Mouse (Mus musculus) MEL-GATA-1-ER (cell line): ENCODE measurements around the gene Hist2h3c1.
"Not testable (repeated sequence)": the region's sequence is repeated elsewhere in the genome, so short reads cannot be mapped to it uniquely, and the experiment has no call there.

Source experiments
- DNase-seq: peaks from one replicate; pipeline ENCODE4 v3.0.0-alpha.2; 2012; ENCODE audit warnings: low read depth; ENCODE audit errors: extremely low read depth

Gene Hist2h3c1

DNA sequence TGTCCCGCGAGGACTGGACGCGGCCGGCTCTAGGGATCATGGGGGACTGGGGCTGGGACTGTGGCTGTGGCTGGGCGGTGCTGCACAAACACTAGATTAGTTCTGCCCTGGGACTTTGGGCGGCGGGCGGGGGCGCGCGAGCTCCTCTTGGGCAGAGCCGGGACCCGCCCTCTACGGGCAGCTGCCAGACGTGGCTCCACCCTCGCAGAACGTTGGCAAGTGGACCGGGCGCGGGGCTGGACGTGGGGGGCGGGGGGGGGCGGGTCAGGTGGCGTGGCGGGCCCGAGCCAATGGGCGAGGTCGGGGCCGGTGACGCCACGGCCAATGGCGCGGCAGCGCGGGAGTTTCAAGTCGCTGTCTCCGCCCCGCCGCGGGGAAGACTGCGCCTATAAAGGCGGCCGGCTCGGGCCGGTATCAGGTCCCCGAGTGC lies at the start of gene Hist2h3c1:
Hist2h3c1 (plus strand) TSS at position 259 of the 430 bp plus-strand sequence.
- DNase-seq: not testable (repeated sequence)

DNA sequence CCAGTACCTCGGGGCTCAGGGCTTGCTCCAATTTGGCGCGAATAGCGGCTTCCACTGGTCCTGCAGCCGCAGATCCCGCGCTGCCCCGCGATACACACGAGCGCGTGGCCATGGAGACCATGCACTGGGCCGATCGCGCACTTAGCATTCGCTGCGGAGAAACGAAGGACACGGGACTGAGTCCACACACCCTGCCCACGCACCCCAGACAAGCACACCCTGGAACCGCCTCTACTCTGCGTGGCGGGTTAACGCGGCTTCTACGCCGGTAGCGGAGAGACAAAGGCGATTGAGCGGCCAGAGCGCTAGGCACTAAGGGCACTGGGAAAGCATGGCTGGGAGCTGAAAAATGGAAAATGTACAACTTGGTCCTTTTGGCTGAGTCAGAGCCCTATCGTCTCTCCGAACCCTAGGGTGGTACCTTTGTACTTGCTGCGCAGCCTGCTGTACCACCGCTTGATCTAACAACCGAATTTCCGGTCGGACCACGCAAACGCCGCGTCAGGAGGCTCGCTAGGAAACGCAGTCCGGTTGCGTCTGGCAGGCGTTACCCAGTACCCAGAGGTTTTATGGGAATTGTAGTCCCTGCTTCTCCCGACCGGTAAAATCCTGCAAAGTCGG lies 49.2 kb upstream of the Hist2h3c1 start:
- DNase-seq: peak; percentile 99

DNA sequence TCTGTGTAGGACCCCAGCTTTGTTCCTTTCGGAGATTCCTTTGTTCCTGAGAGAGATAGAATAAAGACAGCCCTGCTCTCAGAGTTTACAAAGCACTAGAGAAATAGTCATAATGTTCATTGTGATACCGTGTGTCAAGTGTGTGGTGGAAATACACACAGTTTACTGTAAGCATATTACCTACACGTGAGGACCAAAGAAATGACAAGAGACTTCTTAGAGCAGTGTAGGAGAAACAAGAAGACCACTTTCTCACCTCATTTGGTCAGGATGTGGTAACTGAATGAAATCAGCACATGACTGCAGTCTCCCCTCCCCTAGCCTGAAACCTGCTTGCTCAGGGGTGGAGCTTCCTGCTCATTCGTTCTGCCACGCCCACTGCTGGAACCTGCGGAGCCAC lies 48.3 kb upstream of the Hist2h3c1 start:
- peak; percentile 90 for DNase-seq

DNA sequence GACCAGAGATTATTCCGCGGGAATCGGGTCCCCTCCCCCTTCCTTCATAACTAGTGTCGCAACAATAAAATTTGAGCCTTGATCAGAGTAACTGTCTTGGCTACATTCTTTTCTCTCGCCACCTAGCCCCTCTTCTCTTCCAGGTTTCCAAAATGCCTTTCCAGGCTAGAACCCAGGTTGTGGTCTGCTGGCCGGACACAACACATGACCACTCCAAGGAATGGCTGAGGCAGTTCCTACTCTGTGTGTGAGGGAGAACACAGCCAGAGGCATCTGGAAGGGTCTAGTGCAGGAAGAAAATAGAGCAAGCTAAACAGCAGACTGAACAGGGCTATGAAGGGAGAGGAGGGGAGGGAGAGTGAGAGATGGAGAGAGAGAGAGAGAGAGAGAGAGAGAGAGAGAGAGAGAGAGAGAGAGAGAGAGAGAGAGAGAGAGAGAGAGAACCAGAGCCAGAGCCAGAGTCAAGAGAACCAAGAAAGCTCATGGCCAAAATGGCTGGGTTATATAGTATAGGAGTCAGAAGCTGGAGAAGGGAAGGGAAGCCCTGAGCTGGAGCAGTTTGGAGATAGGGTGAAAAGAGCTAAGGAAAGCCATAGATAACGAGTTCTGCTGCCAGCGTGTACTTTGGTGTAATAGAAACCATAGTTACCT lies 47.8 kb upstream of the Hist2h3c1 start:
- DNase-seq: not testable (repeated sequence)

DNA sequence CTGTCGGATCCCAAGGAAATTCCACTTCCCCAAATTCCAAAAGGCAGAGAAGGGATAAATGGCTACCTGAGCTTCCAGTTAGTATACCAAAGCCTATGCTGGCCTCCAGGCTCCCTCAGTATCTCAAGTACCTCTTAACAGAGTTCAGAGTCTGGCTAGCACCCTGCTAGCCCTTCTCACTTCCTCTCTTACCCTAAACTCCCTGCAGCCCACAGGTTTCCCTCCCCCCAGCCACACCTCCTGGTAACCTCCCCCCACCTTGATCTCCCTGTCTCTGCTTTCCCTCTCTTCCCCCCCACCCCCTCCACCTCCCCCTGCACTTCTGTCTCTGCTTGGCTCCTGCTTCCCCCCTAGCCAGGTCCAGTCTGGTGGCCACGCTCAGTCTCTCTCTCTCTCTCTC lies 46.8 kb upstream of the Hist2h3c1 start:
- DNase-seq: no peak

DNA sequence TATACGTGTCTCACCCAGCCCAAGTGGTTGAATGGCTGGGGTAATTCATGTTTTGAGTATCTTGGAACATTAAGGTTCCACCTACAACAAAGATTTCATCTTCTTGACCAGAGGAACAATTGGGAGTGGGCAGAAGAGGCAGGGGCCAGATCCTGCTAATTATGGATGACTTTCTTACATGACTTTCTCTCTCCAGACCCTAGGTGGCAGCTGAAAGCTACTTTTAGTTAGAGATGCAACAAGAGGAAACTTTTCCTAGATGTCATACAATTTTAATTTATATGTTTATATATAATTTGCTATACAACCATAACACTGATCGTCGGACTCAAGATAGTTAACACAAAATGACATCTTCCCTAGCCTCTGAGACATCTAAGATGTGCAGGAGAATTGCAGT lies 38.7 kb upstream of the Hist2h3c1 start:
- no peak for DNase-seq

DNA sequence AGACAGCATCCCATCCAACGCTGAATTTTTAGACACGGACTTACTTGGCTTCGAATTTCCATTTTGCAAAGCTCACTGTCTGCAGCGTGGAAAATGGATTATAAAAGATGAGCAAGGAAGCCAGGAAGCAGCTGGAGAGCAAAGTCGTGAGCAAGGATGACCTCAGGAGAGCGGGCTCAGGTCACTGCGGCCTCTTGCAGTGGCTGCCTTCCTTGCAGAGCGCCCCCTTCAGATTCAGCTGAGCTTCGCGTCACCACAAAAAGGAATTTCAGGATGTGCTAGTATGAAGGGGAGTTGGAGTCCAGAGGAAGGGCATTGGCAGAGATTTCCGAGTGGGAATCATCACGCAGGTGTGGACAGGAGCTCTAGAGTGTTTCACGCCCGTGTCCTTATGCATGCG lies 37.2 kb upstream of the Hist2h3c1 start:
- no peak for DNase-seq

DNA sequence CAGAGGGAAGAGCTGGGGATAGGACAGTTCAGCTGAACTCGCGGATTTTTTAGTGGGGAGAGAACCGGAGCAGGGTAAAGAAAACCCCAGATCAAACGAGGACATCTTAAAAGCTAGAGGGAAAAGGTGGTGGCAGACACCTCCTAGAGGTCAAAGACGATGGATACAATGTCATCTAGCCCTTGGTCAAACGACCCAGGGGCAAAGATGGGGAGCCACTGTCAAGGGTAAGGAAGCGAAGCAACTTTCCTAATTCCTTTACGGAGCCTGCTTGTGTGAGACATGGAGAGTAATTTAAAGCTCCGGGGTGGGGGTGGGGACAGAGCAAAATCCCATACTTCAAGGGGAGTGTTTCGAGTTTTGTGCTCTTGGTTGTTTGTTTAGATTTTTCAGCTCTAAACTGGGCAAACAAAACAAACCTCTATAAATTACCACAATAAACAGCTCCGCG lies 27.3 kb upstream of the Hist2h3c1 start:
- DNase-seq: peak; percentile 67

DNA sequence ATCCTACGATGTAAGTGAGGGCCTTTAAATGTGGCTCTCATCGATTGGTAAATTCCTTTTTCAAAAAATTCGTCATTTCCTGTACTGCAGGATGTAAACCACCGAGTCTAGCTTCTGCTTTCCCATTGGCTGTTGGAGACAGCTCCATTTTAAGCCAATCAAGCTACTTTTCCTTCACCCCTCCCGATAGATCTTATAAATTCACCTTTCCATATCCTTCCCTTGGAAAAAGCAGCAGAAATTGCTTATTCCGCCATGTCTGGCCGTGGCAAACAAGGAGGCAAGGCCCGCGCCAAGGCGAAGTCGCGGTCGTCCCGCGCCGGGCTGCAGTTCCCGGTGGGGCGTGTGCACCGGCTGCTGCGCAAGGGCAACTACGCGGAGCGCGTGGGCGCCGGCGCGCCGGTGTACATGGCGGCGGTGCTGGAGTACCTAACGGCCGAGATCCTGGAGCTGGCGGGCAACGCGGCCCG lies 26.8 kb upstream of the Hist2h3c1 start, which contains the start of the genes Bola1 and Hist2h2ab:
Bola1 (minus strand) TSS at position 49 of the 470 bp plus-strand sequence.
Hist2h2ab (plus strand) TSS at position 205 of the 470 bp plus-strand sequence.
- DNase-seq: peak; percentile 100

DNA sequence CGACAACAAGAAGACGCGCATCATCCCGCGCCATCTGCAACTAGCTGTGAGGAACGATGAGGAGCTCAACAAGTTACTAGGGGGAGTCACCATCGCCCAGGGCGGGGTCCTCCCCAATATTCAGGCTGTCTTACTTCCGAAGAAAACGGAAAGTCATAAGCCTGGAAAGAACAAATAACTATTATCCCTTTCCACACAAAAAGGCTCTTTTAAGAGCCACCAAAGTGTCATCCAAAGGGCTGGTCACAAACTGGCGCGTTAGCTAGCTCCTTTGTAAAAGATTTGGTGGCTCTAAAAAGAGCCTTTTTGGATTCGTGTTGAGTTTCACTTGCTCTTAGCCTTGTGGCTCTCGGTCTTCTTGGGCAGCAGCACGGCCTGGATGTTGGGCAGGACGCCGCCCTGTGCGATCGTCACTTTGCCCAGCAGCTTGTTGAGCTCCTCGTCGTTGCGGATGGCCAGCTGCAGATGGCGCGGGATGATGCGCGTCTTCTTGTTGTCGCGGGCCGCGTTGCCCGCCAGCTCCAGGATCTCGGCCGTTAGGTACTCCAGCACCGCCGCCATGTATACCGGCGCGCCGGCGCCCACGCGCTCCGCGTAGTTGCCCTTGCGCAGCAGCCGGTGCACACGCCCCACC lies 26.2 kb upstream of the Hist2h3c1 start:
- peak; percentile 82 for DNase-seq

DNA sequence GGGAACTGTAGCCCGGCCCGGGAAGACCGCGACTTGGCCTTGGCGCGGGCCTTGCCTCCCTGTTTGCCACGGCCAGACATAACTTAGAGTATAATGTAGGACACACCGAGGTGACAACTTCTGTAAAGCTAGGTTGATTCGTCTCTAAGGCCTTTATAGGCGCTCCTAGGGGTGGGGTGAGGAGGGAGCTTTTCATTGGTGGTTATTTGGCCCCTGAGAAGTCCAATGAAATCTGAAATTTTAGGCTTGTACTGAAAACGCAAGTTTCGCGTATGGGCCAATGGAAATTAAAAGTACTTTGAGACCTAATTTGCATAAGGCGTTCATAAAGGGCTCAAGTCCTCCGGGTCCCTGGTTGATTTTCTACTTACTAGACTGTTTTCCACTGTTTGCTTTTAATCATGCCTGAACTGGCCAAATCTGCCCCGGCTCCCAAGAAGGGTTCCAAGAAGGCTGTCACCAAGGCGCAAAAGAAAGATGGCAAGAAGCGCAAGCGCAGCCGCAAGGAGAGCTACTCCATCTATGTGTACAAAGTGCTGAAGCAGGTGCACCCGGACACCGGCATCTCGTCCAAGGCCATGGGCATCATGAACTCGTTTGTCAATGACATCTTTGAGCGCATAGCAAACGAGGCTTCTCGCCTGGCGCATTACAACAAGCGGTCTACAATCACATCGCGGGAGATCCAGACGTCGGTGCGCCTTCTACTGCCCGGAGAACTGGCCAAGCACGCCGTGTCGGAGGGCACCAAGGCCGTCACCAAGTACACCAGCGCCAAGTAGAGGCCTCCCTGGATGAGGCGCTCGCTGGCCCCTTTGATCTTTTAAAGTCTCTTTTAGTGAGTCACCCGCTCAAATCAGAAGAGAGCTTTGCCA lies 25.5 kb upstream of the Hist2h3c1 start, which contains the start of the genes Hist2h2ac and Hist2h2be:
Hist2h2ac (minus strand) TSS at position 116 of the 875 bp plus-strand sequence.
Hist2h2be (plus strand) TSS at position 355 of the 875 bp plus-strand sequence.
- DNase-seq: peak; percentile 100

DNA sequence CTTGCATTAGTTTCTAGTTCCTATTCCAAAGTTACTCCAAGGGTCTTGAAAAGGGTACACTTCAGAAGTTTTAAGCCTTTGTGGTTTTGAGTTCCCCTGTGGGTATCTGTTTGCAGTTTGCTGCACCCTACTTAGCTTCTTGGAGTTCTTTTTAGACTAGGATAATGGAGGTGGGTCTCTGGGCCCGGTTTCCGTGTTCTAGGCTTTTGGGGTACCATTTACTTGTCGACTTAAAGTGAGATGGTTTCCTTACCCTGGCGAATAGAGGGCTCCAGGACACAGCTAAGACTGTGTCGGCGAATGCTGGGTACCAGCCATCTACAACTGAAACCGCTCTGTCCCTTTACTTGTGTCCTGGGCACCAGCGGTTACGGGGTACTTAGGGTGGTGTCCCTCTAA lies 24.8 kb upstream of the Hist2h3c1 start:
- peak; percentile 75 for DNase-seq

DNA sequence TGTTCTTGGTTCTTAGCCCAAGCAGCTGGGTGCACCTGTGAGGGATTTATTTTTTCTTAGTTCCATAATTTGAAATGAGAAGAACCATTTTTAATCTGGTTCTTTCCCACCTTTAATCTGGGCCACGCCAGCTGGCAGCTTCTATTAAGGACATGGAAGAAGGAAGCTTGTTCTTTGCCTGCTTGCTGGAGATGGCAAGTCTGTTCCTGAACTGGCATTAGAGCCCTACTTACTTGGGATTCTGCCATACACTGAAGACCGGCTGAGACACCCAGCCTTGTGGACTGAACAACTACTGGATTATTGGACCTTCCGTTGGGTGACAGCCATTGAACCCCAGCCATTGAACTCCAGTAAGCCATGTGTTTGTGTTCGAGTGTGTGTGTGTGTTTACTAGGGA lies 23.7 kb upstream of the Hist2h3c1 start:
- no peak for DNase-seq

DNA sequence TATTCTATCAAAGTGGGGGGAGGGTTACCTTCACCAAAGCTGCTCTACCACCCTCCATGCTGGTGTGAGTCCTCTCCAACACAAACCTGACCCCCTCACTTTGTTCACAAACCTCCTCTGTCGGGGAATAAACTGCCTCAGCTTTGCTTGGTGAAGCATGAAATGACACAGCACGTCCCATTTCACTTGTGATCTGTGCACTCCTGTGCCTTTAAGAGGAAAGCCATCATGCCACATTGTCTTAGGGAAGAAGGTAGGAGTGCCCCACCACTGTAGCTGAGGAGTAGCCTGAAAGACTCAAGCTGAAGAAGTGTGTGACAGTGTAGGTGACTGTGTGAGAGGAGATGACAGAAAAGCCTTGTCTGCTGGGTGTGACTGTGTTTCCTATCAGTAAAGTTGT lies 21.1 kb upstream of the Hist2h3c1 start:
- DNase-seq: no peak

DNA sequence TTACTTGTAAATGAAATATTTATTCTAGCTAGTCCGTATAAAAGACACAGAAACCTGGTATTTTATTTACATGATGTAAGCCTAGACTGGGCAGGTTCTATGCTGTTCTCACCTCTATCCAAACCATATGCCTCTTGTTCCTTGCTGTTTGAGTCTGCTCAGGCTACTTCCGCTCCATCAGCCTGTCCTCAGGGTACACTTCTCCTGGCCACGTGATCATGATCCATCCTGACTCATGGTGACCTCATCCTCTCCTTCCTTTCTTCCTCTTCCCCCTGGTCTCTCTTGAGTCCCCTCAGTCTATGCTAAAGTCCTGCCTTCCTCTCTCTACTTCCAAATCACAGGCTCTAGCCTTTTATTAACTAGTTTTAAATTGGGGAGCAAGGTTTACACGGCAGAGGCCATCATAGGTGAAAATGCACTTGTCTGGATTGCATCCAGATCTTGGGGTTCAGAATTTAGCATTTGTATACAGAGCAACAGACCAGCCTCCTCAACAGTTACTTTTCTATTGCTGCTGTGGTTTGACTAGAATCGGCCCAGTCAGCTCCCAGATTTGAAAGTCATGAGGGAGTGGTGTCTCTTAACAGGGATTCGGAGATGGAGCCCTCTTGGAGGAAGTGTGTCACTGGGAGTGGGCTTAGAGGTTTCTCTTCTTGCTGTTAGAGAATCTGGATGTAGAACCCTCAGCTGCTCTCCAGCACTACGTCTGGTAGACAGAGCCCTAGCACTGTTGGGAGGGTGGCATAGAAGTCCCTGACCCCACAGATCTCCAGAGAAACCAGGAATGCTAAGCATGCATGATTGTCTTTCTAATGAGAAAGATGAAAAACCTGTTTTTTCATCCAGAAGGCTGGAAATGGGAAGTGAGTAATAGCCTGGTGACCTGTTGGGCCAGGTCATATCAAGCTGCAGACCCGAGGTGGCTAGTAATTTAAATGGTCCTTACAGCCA lies 19.5 kb upstream of the Hist2h3c1 start:
- DNase-seq: no peak

DNA sequence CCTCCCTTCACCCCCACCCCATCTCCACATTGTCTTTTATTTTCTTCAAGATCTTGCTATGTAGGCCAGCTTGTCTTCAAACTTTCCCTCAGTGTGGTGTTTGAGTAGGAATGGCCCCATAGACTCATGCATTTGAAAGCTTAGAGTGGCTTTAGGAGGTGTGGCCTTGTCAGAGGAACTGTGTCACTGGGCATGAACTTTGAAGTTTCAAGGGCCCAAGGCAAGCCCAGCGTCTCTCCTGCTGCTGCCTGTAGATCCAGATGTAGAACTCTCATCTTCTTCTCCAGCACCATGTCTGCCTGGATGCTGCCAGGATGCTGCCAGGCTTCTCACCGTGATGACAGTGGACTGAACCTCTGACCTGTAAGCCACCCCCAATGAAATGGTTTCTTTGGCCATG lies 17.7 kb upstream of the Hist2h3c1 start:
- DNase-seq: no peak

DNA sequence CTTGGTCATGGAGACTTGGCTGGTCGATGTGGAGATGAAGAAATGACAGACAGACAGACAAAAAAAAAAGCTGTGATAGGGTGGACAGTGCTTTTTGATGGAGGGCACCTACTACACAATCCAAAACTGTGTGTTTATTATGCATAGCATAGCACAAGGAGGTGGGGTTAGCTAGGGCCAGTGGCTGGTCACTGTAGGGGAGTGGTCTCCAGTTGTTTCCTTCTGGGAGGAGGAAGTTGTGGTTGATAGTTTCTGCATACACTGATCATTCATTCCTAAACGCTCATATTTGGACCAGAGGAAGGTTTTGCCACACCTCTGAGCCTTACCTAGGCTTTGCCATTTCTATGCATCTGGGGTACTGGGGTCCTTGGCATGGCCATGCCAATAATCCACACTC lies 16.1 kb upstream of the Hist2h3c1 start:
- no peak for DNase-seq

DNA sequence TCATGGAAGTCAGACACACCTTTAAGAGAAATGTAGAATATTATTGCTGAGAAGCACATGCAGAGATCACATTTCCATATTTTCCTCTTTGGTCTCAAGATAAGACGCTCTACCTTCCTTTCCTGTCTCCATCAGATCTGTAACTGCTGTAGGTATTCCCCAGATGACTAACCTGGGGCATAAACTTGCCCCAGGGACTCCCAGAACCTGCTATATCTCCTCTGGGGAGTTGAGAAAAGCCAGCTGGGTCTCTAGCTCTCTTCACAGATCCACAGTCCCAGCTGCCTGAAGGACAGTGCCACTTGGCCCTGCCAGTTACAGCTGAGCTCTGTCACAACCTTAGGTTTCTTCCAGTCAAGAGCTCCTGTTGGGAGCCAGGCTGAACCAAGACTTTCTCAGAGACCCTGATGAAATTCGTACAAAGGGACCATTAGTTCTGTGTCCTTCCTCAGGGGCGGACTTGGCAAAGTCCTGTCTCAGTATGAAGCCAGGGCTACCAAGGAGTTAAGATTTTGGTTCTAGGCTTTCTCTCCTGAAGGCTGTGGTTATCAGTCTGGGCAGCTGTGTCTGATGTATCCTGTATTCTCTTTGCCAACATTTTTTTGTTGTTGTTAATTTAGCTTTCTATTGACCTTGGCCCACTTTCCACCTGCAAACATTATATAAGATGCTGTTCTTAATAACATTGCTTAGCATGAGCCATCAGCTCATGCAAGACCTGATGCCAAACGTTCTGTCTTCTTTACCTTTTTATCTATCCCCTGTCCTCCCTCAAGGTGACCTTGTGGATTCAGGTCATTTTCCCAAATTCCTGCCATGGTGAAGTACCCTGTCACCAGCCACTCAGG lies 15.4 kb upstream of the Hist2h3c1 start:
- DNase-seq: no peak

DNA sequence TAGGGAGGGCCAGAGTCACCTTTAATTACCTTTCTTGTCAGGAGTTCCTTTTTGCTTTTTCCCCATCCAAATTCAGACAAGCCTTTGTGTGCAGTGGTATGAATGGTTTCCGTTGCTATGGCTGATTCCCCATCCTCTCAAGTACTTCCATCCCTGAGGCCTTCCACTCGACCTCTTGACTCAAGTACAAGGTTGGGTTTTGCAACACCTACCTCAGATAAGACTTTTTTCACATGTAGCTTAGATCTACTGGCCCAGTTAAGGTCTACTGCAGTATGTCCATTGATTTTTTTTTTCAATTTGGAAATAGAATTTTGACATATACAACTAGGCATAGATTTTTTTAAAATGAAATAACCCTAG lies 14.7 kb upstream of the Hist2h3c1 start:
- no peak for DNase-seq
